Mouse (Mus musculus): ENCODE measurements around the gene Gm10401. TPM values are rescaled to one million over a fixed set of nuclear protein-coding genes. Genes with fewer than 3 reads are reported as not detected.
"Not testable (repeated sequence)": the region's sequence is repeated elsewhere in the genome, so short reads cannot be mapped to it uniquely, and the experiment has no call there.

The Gm10401 gene
- total RNA-seq, 2 experiments from 2014 or later = not detected

DNA sequence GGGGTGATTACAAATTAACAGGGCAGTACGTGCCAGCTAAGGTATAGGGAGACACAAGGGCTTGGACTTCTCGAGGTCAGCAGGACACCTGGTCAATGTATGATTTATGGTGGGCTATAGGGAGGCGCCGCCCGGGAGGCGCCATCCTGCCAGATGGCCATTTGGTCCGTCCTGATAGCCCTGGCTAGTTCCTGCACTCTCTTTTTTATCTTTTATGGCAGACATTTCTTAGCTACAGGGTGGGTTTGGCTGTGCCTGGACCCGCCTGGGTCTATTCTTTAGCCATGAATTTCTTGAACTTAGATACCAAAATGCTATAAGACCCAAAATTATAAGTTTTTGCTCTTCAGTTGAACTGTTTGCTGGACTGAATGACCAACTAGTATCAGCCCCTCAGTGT lies 24.8 kb downstream of the Gm10401 start:
- DNase-seq; intact Hi-C loops (cut with DNase I): not testable (repeated sequence)

DNA sequence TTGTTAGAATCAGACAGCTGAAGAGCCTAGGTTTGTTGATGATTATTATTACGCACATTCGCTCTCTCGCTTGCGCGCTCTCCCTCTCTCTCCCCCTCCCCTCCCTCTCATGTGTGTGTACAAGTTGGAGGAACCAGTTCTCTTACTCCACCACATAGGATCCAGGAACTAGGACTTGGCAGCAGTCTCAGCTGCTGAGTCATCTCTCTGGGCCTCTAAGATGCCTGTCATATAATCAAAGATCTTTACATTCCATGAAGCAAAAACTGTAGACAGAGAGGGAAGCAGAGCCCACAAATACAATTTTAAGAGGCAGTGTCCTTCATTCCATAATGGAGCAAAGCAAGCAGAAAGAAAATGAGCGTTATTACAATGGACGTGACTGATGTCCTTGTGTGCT lies 26.0 kb downstream of the Gm10401 start:
- intact Hi-C loops (cut with DNase I) = no loop called here
- peak in 1 of 2 experiments; percentile 28 for DNase-seq

DNA sequence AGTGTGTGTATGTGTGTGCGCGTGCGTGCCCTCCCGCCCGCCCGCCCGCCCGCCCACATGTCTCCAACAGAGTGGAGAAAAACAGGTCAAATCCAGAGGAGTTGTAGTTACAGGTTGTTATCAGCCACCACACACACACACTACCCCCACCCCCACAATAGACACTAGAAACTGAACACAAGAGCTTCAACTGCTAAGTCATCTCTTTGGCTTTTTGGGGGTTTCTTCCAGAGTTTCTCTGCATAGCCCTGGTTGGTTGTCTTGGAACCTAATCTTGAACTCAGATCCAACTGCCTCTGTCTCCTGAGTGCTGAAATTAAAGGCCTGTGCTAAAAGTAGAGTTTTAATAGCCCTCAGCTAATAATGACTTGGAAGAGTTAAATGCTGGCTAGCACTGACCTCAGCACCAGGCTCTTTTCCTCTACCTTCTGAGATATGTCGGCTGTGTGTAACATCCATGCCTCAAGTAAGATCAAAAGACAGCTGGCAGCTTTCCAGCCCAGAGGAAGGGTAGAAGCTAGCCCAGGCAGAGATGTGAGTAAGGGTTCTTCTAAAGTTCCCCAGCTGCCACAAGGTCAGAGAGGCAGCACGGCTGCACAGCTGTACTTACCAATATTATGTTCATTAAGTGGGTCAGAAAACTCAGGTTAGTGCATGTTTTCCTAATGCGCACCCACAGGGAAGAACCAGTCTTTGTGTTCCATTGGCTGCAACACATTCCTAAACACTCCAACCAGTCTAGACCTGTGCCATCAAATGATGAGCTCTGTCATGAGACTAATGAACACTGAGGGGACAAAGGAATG lies 26.8 kb downstream of the Gm10401 start:
- intact Hi-C loops (cut with DNase I) = no loop called here
- DNase-seq = peak in 1 of 2 experiments; percentile 21

DNA sequence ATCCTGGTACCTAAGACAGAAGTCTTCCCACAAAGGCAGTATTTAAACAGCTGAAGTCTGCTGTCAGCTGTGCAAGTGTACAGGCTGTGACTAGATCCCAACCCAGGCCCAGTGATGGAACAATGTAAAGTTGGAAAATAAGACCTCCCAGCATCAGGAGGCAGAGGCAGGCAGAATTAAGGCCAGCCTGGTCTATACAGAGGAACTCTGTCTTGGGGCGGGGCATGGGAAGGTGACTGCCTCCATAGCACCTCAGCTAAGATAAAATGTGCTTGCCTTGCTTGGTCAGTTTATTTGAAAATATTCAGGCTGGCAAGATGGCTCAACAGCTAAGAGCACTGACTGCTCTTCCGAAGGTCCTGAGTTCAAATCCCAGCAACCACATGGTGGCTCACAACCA lies 27.6 kb downstream of the Gm10401 start:
- intact Hi-C loops (cut with DNase I) = no loop called here
- DNase-seq = no peak

DNA sequence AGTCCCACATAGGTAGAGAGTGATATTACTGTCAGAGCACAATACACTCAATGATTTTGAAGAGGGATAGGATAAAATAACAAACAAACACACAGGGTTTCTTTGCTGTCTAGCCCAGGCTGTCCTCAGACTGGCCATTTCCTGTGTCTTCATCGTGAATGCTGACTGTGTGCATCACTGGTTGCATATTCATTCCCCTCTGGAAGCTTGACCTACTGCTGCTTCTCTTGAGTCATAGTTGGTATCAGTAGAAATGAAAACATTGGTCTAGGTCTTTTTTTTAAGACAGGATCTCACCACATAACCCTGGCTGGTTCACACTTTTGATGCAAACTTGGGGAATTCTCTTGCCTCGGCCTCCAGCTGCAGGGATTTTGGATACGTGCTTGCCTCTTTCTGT lies 28.5 kb downstream of the Gm10401 start:
- intact Hi-C loops (cut with DNase I) = no loop called here
- DNase-seq = no peak

DNA sequence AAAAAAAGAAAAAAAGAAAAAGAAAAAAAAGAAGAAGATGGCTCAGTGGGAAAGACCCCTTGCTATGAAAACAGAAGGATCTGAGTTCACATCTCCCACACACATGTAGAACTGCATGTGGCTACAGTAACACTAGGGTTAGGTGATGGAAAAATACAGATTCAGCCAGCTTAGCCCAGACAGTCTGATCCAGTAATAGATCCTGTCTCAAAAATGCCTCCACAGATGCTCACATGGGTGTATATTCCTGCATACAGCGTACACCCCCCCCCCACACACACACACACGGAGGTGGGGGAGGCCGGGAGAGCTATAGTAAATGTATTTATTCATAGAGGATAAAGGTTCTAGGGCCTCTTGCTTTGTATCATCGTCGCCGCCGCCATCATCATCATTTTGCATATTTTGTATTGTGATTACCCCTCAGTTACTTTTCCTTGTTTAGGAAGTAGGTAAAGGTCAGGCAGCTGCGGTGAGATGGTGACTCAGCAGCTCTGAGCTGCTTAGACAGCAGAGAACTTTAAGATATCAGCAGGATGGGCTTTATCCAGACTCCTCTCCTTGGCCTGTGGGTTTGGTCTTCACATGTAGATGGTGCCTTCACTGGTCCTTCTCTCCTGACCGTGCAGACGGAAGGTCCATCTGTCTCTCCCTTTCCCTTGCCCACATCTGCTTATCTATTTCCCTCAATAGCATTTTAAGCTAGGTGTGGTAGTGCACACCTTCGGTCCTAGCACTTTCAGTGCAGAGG lies 29.2 kb downstream of the Gm10401 start:
- DNase-seq = no peak
- intact Hi-C loops (cut with DNase I) = no loop called here

DNA sequence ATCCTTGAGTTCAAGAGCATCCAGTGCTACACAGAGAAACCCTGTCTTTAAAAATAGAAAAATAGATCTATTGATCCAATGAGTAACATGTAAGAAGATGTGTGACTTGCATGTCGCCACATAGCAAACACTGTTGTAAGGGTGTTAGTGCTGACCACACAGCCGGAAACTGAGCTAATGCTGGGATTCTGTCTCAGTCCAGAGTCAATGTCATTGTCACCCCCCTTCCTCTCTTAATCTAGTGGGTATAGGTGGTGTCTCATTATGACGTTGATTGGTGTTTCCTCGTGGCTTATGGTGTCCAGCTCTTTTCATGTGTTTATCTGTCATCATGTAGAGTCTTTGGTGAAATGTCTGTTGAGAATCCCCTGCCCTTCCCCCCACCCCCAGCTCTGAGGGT lies 31.9 kb downstream of the Gm10401 start:
- intact Hi-C loops (cut with DNase I) = no loop called here

DNA sequence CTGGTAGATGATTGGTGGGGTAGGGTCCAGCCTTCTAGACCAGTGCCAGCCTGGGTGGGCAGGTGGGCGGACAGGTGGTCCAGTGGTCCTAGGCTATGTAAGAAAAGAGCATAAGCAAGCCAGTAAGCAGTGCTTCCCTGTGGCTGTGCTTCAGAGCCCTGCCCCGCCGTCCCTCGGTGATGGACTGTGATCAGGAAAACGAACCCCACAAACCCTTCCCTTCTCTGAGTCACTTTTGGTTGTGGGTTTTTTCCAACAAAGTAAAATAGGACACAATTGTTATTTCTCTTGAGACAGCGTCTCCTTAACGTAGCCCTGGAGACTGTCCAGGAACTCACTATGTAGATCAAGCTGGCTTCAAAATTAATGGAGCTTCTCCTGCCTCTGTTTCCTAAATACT lies 34.7 kb downstream of the Gm10401 start:
- DNase-seq = no peak
- intact Hi-C loops (cut with DNase I) = no loop called here

More for the DNA sequence above, 31.9 kb downstream of the Gm10401 start:
- no peak for DNase-seq

DNA sequence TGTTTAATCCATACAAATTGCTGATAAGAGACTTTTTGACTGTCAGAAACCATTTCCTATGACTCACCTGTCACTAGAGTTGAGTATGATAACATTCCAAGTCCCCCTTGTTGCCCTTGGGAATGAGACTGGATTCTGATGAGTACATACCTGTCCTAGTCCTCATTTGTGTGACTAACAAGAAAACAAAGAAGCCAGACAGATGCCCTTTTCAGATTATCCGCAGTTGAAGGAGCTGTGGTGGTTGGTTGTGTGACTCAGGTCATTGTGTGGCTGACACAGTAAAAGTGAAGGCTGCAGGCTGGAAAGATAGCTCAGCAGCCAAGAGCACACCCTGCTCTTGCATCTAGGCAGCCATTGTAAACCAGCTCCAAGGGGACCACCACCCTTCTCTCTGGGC lies 35.5 kb downstream of the Gm10401 start:
- DNase-seq = no peak
- intact Hi-C loops (cut with DNase I) = no loop called here

DNA sequence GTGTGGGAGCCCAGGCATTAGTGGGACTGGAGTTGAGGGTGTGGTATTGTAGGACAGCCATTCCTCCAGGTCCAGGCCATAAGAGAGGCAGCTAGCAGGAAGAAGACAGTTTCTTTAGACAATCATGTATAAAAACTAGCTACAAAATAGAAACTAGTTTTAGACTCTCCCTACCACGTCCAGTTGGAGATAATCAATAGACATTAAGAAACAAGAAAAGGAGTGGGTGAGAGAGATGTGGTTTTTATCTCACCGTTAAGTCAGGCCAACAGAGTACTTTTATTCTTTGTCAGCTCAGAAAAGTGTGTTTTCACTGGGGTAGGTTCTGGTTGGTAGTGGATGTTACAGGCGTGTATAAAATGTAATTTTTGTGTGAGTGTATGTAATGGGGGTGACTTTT lies 37.1 kb downstream of the Gm10401 start:
- intact Hi-C loops (cut with DNase I) = no loop called here
- DNase-seq = no peak

DNA sequence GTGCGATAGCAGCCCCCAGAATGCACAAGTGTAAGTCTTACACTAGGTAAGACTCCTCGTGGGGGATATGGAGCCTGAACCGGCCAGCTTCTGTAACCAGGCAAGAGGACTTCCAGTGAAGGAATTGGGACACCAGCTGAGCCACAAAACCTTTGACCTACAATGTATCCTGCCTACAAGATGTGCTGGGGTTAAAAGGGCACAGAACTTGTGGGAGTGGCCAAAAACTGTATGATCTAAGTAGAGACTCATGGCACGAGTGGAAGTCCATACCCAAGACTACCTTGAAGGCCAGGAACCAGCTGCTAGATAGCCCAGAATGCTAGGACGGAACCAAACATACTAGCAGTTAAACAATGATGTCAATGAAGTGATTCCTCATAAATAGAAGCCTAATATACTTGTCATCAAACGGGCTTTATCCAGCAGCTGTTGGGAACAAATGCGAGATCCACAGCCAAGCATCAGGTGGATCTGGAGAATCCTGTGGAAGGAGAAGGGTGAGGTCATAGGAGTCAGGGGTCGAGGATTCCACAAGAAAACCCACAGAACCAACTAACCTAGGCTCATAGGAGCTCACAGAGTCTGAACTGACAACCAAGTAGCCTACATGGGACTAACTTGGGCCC lies 37.9 kb downstream of the Gm10401 start:
- DNase-seq = no peak
- intact Hi-C loops (cut with DNase I) = no loop called here

DNA sequence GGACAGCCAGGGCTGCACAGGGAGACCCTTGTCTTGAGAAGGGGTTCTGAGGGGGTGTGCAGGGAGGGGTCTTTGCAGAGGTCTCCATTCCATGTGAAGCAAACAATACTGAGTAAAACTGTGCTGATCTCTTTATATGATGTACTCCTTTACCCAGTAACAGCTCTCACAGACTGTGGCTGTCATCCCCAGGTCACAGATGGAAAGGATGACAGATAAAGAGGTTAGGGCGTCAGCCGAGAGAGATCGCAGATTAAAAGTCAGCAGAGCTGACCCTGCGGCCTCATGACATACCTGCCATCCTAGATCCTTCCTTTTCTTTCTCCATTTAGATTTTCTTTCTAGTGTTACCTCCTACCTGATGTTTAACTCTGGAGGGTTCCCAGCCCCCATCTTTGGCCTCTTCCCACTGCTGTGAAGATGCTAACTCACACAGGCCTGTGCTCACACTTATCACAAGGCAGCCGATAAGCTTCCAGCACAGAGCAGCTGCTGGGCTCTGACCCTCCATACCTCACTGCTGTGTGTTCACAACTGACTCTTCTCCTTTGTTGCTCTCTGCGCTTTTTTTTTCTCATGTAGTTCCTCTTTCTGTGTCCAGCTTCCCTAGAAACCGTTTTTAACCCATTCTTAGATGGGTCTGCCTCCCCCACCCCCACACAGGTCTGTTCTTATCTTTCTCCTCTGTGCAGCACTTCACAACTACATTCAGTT lies 39.4 kb downstream of the Gm10401 start:
- DNase-seq = no peak
- intact Hi-C loops (cut with DNase I) = no loop called here

DNA sequence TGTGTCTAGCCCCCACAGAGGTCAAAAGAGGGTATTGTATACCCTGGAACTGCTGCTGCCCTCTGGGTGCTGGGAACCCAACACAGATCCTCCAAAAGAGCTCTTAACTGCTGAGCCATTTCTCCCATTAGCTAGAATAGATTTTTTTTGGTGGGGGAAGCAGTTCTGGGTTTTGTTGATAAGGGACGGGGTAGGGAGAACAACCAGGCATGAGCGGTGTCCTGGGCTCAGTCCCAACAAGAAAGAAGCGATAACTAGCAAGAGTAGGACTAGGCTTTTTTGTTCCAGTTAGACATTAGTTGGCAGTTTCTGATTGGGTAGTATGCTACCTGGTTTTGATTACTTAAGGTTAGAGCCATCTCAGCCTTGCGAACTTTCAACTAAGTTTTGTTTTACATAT lies 40.9 kb downstream of the Gm10401 start:
- intact Hi-C loops (cut with DNase I) = no loop called here
- DNase-seq = no peak

DNA sequence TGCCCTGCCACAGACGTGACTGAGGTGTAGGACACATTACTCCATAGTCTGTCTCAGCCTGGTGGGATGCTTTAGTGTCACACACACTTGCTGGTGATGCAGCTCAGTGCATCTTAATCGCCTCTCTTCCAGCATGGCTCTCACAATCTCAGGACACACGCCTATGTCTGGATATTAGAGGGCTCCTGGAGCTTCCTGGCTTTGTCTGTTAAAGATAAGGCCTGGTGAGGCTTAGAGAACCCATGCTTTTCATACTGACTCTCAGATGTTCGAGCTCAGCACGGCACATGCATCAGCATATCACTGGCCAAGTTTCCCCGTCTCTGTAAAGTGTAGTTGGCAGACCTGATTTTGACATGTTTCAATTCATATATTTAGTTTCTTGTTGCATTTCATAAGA lies 42.7 kb downstream of the Gm10401 start:
- intact Hi-C loops (cut with DNase I) = no loop called here
- DNase-seq = no peak

DNA sequence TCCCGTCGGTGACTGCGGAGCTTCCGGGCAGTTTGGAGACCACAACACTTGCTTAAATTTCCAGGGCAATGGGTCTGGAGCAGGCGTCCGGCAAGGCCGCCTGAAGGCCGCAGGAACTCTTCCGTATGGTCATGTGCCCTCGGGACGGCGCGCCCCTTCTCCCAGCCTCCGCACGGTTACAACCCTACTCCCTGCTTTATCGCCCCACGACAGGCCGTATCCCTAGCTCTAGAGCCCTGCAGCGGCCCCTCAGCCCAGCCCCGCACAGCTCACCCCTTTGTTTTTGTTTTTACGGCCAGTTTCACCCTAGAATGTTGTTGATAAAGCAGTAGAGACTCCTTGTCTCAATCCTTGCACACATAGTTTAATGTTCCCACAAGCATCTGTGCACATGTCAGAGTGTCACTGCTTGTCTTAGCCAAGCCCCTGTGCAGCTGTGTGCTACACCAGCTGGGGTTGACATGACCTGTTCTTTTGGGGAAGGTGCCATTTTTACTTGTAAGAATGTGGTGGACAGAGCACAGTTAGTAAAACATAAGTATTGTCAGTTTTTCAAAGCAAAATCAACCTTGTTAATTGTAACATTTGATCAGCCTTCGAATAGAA lies 44.2 kb downstream of the Gm10401 start:
- intact Hi-C loops (cut with DNase I) = no loop called here
- DNase-seq = no peak

DNA sequence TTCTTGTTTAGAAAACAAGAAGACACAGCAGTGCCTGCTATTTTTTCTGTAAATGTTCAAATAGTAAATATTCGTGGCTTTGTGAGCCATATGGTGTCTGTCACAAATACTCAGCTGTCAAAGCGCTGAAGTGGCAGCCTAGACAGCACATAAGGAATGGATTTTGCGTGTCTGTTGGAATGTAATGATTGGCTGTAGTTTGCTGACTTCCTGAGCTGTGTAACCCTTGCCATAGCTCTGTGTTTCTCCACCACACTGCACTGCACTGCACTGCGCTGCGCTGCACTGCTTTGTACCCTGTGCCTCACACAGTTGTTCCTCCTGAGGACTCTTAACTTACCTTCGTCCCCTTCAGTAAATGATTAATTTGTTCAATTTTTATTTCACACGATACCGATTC lies 45.5 kb downstream of the Gm10401 start:
- intact Hi-C loops (cut with DNase I) = no loop called here
- no peak for DNase-seq

DNA sequence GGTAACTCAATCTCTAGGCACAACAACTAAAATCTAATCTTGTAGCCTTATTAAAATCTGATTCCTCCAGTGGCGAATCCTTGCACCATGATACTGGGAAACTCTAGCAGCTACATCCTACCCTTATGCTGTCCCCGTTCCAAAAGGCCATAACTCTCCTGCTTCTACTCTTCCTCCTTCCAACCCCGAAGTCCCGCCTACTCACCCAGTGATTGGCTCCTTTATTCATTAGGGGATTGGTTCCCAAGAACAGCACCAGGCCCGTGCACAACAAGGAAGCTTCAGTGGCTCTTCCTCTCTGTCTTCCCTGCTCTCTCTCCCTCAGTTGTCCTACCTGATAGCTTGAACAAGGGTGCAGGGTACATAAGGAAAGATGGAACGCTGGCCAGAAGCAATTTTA lies 47.3 kb downstream of the Gm10401 start:
- intact Hi-C loops (cut with DNase I) = no loop called here
- no peak for DNase-seq

DNA sequence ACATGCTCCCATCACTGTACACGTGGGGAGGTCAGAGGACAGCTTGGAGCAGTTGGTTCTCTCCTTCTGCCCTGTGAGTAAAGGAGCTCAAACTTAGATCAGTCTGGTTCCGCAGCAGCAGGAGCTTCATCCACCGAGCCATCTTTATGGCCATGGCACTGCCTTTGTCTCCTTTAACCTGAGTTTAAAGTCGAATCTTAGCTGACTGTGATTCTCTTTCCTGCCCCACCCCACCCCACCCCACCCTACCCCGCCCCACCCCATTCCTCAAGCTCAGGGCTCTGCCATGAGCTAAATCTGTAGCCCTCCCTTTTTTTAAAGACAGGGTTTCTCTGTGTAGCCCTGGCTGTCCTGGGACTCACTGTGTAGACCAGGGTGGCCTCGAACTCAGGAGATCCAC lies 48.4 kb downstream of the Gm10401 start:
- no peak for DNase-seq
- intact Hi-C loops (cut with DNase I) = no loop called here

Data from heart, postnatal 14 days (tissue).